Mouse (Mus musculus): ENCODE data around the gene Cyp2d26. TPM values are rescaled to one million over a fixed set of nuclear protein-coding genes. Genes with fewer than 3 reads are reported as not detected.

Cyp2d26 gene
- polyA plus RNA-seq, 1 experiment from 2014 or later = not detected

DNA sequence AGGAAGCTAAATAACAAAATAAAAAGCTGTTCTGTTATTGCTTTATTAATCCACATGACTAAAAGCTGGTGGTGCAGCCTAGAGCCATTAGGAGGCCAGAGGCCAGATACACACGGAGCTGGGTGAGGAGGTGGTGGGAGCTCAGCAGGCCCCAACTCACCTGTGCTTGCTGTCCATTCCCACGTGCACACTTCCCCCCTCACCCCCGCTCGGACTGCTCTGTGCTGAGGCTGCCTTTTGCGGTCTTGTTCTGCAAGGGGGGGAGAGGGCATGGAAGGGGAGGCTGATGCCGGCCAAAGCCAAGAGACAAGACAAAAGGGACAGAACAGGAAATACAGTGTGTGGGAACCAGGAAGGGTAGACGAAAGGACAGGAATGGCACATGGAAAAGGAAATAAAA, 20.2 kb upstream of the Cyp2d26 start:
- peaks cover 29% of the 10 kb centered on the region; the same call in 1 of the 2 replicates for H3K36me3 ChIP-seq (ENCODE audit: insufficient read depth)
- TF ChIP-seq CTCF (IDR thresholded peaks at IDR 0.05; ENCODE audit: low read depth) = no peak
- H3K4me2 ChIP-seq = no peak overlapping the region
- H3K4me1 ChIP-seq (ENCODE audit: insufficient read depth) = no peaks in the 10 kb centered on the region
- no peaks in the 10 kb centered on the region for H3K9me3 ChIP-seq (ENCODE audit: low read depth, low read length)
- no peak overlapping the region for H3K9ac ChIP-seq
- H3K27me3 ChIP-seq (ENCODE audit: insufficient read depth, low read length) = no peaks in the 10 kb centered on the region
- no peak overlapping the region for H3K27ac ChIP-seq (ENCODE audit: low read depth)
- DNase-seq (no peak), ATAC-seq (ENCODE audit: insufficient read depth) (no peak)
- H3K4me3 ChIP-seq (ENCODE audit: low read depth, low read length) = no peak overlapping the region
- whole genome bisulfite sequencing = 85% methylated on average over 7 of the region's 7 CpGs

DNA sequence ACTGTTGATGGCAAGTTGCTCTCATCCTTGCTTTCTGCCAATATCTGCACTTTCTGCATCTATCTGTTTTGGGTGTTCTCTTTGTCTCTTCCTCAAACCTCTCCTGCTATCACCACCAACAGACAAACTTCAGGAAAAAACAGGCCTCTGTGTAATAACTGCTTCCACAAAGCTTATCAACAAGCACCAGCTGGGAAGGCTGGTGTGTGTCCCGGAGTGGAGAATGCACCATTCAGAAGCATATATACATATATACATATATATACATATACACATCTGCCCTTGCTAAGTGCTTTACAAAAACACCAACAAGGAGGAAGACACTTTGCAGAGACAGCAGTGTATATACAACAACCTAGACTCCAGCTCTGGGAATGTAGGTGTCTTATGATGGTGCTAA, 16.5 kb upstream of the Cyp2d26 start:
- Histone ChIP-seq H3K27me3 (ENCODE audit: insufficient read depth, low read length) (no peaks in the 10 kb centered on the region), H3K27ac (ENCODE audit: low read depth) (no peak overlapping the region), H3K9me3 (ENCODE audit: low read depth, low read length) (no peaks in the 10 kb centered on the region), H3K4me2 (no peak overlapping the region), H3K4me3 (ENCODE audit: low read depth, low read length) (no peak overlapping the region), H3K36me3 (ENCODE audit: insufficient read depth) (peaks cover 32% of the 10 kb centered on the region; the same call in 1 of the 2 replicates), H3K9ac (no peak overlapping the region), H3K4me1 (ENCODE audit: insufficient read depth) (no peaks in the 10 kb centered on the region)
- DNase-seq (no peak), ATAC-seq (ENCODE audit: insufficient read depth) (no peak)
- 64% methylated on average over 1 of the region's 1 CpGs for WGBS
- no peak for TF ChIP-seq CTCF (IDR thresholded peaks at IDR 0.05; ENCODE audit: low read depth)

DNA sequence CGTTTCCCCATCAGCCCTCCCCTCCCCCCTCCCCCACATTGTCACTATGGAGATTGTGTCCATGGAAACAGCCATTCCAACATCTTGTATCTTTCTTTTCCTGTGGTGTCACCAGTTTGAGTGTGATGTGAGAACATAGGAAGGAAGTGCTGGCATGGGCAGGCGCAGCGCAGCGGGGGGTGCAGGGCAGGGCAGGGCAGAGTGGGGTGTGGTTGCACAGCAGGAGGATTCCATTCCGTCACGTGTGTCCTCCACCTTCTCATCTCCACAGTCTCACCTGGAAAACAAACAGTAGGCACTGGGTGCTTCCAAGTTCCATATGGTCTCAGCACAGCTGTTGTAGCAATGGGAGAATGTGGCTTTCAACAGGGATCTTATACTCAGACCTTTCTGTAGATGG, 15.4 kb upstream of the Cyp2d26 start:
- Histone ChIP-seq H3K4me3 (ENCODE audit: low read depth, low read length) (no peak overlapping the region), H3K4me2 (no peak overlapping the region), H3K27ac (ENCODE audit: low read depth) (no peak overlapping the region), H3K9ac (no peak overlapping the region), H3K9me3 (ENCODE audit: low read depth, low read length) (no peaks in the 10 kb centered on the region), H3K36me3 (ENCODE audit: insufficient read depth) (peaks cover 28% of the 10 kb centered on the region; the same call in 1 of the 2 replicates), H3K4me1 (ENCODE audit: insufficient read depth) (no peaks in the 10 kb centered on the region), H3K27me3 (ENCODE audit: insufficient read depth, low read length) (no peaks in the 10 kb centered on the region)
- no peak for ATAC-seq (ENCODE audit: insufficient read depth)
- no peak for TF ChIP-seq CTCF (IDR thresholded peaks at IDR 0.05; ENCODE audit: low read depth)
- 73% methylated on average over 6 of the region's 6 CpGs for WGBS
- DNase-seq = no peak

DNA sequence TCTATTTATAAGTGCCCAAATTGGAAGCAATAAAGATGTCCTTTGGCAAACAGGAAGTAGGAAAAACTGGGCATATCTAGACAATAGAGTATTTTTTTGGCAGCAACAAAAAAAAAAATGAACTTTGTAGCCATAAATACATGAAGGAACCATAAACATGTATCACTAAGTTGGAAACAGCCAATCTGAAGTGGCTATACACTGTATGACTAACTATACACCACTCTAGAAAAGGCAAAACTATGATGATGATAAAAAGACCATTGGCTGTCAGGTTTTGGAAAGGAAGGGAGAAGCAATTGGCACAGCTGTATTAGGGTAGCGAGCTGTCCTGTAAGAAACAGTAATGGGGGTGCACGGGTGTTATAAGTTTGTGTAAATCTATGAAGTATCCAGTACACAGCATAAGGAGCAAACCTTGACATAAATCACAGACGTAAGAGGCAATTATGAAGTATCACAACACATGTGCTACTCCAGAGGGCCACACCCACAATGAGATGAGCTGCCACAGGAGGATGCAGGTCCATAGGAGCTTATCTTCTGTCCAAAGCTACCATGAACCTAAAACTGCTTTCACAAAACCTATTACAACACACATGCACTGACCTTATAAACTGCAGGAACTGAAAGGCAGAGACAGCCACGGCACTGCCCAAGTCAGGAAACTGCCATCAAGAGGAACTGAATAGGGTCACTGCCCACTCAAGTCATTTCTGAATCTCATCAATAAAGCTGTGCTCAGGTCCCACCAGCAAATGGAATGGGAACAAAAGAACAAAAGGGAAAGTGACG, 13.1 kb upstream of the Cyp2d26 start:
- TF ChIP-seq CTCF (IDR thresholded peaks at IDR 0.05; ENCODE audit: low read depth) = no peak
- H3K9me3 ChIP-seq (ENCODE audit: low read depth, low read length) = no peaks in the 10 kb centered on the region
- no peak overlapping the region for H3K4me2 ChIP-seq
- no peaks in the 10 kb centered on the region for H3K27me3 ChIP-seq (ENCODE audit: insufficient read depth, low read length)
- no peak for DNase-seq
- H3K27ac ChIP-seq (ENCODE audit: low read depth) = no peak overlapping the region
- H3K9ac ChIP-seq = no peak overlapping the region
- H3K4me1 ChIP-seq (ENCODE audit: insufficient read depth) = no peaks in the 10 kb centered on the region
- H3K4me3 ChIP-seq (ENCODE audit: low read depth, low read length) = no peak overlapping the region
- no peak for ATAC-seq (ENCODE audit: insufficient read depth)
- WGBS = 79% methylated on average over 5 of the region's 5 CpGs
- H3K36me3 ChIP-seq (ENCODE audit: insufficient read depth) = peaks cover 16% of the 10 kb centered on the region; the same call in 1 of the 2 replicates

DNA sequence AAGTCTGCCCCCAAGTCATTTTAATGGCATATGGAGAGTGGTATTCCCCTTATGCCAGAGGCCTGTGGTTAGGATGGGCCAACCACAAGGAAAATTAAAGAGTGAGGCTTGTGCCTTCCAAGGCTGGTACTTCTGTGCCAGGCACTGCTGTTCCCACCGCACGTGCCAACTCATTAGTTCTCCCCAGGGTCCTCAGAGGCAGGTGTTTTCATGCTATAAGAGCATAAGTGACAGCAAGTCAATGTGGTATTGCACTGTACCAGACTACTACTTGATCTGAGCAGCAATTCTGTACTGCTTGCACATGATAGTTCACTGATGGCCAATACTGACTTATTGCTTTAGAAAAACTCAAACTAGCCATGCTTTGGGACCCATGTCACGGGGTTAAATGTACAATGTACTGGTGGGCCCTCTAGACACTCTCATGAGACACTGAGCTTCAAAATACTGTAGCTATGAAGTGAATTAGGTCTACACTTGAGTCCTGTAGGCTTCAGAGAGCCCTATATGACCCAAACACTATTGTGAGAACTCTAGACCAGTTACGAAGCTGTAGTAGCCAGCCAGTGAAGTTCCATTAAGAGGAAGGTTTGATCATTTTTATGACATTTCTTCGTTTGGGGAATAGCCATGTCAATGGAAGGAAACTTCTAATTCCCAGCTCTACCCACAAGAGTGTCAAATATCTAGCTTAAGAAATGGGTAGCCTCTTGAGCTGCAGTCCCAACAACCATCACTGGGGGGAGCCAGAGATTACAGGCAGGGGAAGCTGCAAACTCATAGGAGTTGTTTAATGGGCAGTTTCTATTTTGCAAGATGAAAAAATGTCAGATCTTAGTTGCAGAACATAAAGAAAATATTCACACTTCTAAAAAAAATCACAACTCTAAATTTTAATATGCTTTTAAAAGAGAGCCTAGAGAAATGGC, 10.9 kb upstream of the Cyp2d26 start:
- Histone ChIP-seq H3K27ac (ENCODE audit: low read depth) (no peak overlapping the region), H3K4me3 (ENCODE audit: low read depth, low read length) (no peak overlapping the region), H3K4me2 (no peak overlapping the region), H3K36me3 (ENCODE audit: insufficient read depth) (0 out of 2 replicates have a peak, but pooled peaks cover 8% of the 10 kb centered on the region), H3K9ac (no peak overlapping the region), H3K9me3 (ENCODE audit: low read depth, low read length) (no peaks in the 10 kb centered on the region), H3K4me1 (ENCODE audit: insufficient read depth) (no peaks in the 10 kb centered on the region), H3K27me3 (ENCODE audit: insufficient read depth, low read length) (no peaks in the 10 kb centered on the region)
- peak; percentile 90 for TF ChIP-seq CTCF (IDR thresholded peaks at IDR 0.05; ENCODE audit: low read depth)
- peak; percentile 90 for DNase-seq
- ATAC-seq (ENCODE audit: insufficient read depth) = no peak
- 76% methylated on average over 5 of the region's 5 CpGs for WGBS

DNA sequence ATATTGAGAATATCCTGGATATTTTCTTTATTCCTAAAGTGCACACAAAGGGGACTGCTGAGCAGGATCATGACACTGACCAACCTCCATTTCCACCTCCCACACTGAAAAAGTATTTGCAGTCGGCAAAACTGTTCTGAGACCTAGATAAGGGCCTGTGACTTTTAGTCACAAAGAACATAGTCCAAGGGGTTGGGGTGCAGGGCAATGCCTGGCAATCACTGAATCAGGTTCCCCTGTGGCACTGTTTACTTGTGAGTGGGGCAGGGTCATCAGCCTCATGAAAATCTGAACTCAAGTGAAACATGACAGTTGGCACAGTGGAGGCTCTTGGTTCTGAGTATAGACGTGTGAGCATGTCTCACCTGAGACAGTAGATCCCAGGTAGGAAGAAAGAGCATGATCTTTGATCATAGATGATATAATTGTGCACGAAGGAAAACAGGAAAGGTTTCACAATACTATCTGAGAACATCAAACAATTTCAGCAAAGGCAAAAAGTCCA, 1.9 kb upstream of the Cyp2d26 start:
- H3K9me3 ChIP-seq (ENCODE audit: low read depth, low read length) = no peaks in the 10 kb centered on the region
- no peaks in the 10 kb centered on the region for H3K4me1 ChIP-seq (ENCODE audit: insufficient read depth)
- TF ChIP-seq CTCF (IDR thresholded peaks at IDR 0.05; ENCODE audit: low read depth) = no peak
- no peaks in the 10 kb centered on the region for H3K27me3 ChIP-seq (ENCODE audit: insufficient read depth, low read length)
- no peak overlapping the region for H3K27ac ChIP-seq (ENCODE audit: low read depth)
- DNase-seq (no peak), ATAC-seq (ENCODE audit: insufficient read depth) (no peak)
- H3K4me3 ChIP-seq (ENCODE audit: low read depth, low read length) = no peak overlapping the region
- no peak overlapping the region for H3K9ac ChIP-seq
- H3K36me3 ChIP-seq (ENCODE audit: insufficient read depth) = no peaks in the 10 kb centered on the region
- no peak overlapping the region for H3K4me2 ChIP-seq
- 70% methylated on average over 3 of the region's 3 CpGs for WGBS

DNA sequence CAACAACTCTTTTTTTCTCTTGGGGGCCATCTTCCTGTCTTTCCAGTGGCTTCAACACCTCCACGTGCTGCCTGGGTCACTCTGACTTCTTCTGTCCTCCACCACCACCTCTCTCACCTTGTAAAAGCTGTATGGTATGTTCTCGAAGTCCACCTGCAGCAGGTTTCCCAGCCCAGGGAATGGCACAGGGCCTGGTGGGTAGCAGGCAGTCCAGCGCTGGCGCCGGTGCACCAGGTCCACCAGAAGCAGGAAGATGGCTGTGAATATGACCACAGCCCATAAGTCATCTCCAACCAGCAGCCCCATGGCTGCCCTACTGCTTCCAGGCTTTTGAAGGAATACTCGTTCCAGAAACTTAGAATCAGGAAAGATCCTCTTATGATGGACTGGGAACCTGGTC, 226 bp downstream of the Cyp2d26 start:
- no peak for ATAC-seq (ENCODE audit: insufficient read depth)
- no peaks in the 10 kb centered on the region for H3K36me3 ChIP-seq (ENCODE audit: insufficient read depth)
- no peak for DNase-seq
- TF ChIP-seq CTCF (IDR thresholded peaks at IDR 0.05; ENCODE audit: low read depth) = no peak
- H3K9ac ChIP-seq = no peak overlapping the region
- H3K27me3 ChIP-seq (ENCODE audit: insufficient read depth, low read length) = no peaks in the 10 kb centered on the region
- no peak overlapping the region for H3K4me3 ChIP-seq (ENCODE audit: low read depth, low read length)
- no peaks in the 10 kb centered on the region for H3K4me1 ChIP-seq (ENCODE audit: insufficient read depth)
- WGBS = 77% methylated on average over 6 of the region's 6 CpGs
- H3K9me3 ChIP-seq (ENCODE audit: low read depth, low read length) = no peaks in the 10 kb centered on the region
- no peak overlapping the region for H3K27ac ChIP-seq (ENCODE audit: low read depth)
- no peak overlapping the region for H3K4me2 ChIP-seq

All from lung, embryonic 14.5 days (tissue).